Mouse (Mus musculus): ENCODE results near the gene Ehmt1.

DNA sequence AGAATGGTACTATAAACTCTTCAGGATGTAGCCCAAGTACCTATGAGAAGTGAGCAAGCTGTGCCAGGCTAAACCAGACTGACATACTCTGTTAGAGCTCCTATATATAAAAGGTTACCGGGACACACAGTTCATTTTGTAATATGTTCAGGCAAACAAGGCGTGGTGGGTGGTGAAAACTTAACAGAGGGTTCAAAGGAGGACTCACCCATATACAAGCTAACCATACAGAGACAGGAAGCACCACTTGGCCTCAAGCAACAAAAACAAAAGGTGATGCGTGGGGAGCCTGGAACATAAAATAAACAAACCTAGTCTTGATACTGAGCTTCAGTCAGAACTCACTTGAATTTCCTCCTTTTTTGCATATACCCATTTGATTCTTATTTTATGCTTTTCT is 88.8 kb downstream of the Ehmt1 start:
- TF ChIP-seq CTCF (IDR thresholded peaks at IDR 0.05; ENCODE audit: insufficient read depth, low read length) = no peak
- TF ChIP-seq POLR2A (IDR thresholded peaks at IDR 0.05; ENCODE audit: borderline replicate concordance, extremely low read depth, low read depth, low read length) = no peak

All from lung, adult 2 months (tissue).